Mouse (Mus musculus) kidney, postnatal 4 days (tissue): Measurements from ENCODE around the gene Cadps2.

Experiments used
- DNase-seq, 2 experiments: peaks; one replicate each; pipeline ENCODE4 v3.0.0; 2021; ENCODE audit warnings: mixed read lengths in 2 of 2

The Cadps2 gene

DNA sequence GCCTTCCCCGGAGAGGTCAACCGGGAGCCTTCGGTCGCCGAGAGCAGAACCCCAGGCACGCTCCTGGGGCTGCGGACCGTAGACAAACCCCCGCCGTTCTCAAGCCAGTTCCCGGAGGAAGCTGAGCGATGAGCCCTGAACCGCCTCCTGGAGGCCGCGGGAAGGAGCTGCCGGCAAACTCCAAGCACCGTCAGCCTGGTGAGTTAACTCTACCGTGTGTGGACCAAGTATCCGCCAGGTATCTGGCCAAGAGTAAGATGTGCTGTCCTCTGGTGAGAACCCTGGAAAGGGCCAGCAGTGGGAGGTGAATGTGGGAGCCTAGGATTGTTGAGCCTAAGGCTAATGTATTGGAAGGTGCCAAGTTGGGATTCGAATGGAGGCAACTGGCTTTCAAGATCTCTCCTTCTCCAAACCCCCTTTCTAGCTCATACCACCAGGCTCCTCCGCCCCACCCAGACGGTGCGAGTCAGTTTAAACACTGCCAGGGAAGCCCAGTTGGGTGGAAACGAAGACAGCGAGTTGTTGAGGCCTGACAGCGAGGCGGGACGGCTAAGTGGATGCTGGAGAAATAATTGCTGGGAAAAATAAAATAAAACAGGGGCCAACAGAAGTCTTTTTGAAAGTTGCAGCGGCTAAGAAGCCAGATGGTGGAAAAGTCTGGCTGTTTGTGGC, 589.5 kb downstream of the Cadps2 start:
- peak; percentile 36 to 60 for DNase-seq

DNA sequence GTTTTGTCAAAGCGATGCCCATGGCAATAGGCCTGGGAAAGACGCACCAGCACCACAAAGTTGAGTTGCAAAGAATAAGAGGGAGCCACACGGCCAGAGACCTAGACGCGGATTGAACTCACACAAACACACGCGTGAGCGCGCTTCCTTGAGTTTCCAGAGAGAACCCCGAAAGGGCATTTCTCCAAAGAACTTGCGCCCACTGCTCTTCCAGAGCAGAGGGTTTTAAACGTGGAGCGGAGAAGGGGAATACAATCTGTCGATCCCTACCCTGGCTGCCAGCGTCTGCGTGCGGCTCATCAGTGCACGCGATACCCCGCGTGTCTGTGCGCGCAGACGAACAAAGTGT, 590.2 kb downstream of the Cadps2 start:
- peak in 1 of 2 experiments; percentile 19 for DNase-seq

DNA sequence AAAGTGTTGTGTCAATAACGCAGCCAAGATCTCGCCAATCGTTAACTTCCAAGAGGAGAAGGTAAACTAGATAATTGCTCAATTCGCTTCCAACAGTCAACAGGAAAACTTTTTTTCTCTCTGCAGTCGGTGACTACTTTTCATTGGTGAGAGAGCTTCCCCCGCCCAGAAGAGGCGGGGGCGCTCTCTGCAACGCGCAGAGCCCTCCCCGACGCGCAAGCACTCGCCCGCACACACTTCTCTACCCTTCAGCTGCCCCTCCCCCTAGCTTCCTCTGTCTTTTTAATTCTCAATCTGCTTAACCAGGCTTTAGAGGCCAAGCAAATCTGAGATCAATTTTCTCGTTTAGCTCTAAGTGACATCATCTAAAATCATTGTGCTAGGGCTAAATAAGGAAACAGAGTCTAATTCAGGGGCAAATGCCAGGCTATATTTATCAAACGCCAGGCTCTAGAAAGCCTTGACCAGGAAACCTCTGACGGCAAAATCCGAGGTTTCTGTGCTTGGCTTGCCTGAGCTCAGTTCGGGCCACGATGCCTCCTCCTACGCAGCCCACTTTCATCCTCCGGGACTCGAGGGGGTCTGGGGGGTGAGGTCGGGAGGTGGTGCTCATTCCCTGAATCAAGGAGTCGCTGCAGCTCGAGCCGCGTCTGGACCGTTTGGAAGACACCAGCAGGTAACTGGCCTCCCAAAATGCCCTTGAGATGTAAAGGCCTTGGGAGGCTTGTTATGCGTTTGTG, 590.7 kb downstream of the Cadps2 start, which contains the start of gene Fezf1:
Gene Fezf1, minus strand, starts transcription at position 50 of the 740 bp plus-strand sequence.
- DNase-seq: no peak

DNA sequence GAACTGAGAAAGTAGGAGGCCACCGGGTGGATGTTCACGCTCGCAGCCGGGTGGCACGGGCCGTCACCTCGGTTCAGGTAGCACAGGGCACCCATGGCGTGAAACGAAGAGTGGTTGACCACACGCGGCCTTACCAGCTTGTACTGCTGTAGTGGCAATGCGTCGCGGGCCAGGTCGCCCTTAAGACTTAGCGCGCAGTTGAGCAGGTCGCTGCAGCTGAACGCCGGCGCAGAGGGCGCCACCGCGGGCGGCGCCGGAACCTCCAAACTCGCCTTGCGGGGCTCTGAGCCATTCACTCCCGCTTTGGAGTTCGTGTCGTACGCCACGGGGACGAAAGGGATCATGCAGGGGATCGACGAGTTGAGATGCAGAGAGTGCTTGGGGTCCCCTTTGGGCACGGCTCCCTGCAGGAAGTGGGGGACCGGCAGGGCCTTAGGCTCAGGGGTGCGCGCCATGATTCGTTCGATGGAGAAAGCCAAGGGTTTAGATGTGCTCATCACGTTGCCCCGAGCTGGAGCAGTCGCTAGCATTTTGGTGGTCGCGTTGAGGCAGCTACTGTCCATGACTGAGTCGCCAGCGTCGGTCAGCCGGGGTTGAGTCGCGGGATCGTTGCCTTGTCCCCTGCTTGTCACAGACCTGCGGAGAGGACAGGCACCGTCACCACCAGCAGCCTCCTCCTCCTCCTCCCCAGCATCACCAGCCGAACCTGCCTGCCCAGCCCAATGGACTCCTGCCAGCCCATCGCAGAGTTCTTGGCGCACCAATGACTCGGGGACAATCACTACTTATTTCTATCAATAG, 591.5 kb downstream of the Cadps2 start:
- peak in 1 of 2 experiments; percentile 43 for DNase-seq

DNA sequence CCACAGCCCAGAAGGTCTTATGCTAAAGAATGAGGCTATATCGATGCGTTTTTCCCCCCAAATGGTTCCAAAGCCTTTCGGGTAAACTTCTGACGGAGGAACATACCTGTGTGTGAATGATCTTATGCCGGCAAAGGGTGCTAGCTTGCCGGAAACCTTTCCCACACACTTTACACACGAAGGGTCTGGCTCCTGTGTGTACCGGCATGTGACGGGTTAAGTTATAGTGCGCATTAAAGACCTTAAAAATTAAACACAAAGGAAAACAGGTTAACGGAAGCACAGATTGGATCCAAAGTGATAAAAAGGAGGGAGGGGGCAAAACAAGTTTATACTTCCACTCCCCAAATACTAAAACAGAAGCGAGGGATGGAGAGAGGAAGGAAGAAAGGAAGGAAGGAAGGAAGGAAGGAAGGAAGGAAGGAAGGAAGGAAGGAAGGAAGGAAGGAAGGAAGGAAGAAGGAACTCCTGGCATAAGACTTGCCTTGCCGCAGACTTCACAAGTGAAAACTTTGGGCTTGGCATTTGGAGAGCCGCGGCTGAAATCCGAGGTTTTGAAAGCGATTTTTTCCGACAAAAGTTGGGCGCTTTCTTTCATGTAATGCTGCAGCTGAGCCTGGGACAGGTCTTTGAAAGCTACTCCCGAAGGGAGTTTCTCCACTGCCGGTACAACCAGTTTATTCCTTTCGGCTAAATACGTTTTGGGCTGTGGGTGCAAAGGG, 592.3 kb downstream of the Cadps2 start:
- DNase-seq: no peak

DNA sequence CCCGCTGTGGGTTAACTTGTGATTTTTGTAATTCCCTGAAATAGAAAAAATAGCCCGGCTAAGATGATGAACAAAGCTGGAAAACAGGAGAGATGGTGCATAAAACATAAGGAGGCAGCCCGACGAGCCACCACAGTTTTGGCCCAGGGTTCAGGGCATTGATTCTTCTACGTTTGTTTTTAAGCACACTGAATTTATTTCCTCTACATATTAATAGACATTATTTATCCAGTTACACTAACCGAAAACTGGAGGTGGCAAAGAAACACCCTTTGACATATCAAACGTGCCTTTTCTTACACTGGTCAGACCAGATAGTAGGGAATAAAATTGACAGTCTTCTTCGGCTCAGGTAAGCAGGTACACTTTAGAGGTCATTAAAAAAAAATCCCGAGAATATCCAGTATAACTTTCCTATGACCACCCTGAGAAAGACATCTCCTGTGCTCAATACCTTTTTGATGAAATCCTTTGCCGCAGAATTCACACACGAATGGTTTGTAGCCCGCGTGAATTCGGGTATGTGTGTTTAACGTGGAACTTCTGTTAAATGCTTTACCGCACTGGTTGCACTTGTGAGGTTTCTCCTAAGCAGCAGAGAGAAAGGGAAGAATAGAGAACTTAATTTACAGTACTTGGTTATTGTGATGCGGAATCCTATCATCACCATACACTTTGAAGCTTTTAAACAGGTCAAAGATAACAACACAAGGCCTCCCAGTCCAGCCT, 593.0 kb downstream of the Cadps2 start:
- no peak for DNase-seq

DNA sequence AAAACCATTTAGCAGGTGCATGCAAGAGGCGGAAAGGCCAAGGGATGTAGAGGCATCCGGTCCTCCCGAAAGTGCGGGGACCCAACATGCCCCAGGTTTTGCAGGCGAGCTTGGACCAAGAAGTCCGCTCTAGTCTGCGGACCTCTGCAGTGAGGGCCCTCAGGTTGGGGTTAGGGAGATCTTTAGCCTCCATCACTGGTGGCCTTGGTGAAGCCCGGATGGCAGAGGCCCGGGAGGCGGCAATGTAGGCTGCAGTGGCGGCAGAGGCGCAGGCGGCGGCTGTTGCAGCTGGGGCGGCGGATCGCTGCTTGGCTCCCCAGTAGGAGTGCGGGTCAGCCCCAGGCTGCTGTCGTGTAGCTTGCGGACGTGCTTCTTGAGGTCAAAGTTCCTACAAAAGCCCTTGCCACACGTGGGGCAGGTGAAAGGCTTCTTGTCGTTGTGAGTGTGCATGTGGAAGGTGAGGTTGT, 593.6 kb downstream of the Cadps2 start:
- DNase-seq: peak in 1 of 2 experiments; percentile 31

DNA sequence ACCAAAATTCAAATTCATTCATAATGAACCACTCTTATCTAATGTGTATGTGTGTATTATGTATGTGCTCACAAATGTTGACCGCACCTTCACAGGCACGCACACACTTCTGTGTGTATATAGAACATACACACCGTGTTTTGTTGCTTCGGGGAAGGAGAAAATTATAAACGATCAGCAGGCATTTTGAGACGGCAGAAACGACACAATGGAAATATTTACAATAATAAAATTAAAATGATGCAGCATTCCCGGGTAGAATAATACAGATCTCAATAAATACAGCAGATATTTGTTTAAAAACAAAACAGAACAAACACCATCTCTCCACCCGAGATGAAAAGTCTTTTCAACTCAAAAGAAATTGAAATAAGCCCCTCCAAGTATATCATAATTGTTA, 594.1 kb downstream of the Cadps2 start:
- DNase-seq: no peak

DNA sequence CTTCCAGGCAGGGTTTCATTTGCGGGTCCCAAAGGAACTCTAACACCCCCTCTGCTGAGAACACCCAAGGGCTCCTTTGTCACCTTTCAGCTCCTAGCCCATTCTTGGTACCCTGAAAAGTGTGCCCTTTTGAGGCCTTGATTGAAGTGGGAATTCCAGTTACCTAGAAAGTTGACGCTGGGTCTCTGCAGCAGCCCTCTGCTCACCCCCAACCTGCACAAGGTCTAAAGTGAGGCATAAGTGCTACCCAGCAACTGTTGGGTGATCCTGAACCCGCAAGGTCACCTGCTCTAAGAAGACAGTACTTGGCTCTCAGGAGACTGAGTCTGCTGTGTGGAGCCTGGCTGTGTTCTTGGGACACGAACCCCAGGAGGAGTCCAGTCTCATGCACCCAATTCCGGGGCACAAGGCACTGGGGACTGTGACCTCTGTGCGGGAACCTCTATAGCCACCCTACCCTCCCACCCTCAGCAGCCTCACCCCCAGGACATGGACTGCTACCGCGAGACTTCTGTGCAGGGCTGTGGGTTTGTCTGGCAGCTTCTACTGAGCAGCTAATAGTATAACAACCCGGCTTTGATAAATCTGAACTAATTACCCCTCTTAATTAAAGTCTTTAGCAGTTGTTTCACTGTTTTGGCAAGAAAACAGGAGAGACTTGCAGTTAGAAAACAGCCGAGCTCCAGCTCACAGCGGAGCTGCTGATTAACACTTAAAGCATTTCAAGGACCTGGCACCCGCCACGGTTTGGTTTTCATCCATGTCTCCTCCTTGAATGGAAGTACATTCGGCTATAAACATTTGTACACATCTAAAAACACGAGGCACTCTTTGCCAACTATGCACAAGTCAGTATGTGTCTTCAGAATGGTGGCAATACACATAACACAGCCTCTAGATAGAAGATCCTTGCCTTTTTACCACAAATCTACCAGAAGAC, 595.1 kb downstream of the Cadps2 start:
- DNase-seq: no peak
